Mouse (Mus musculus) CD4-positive naive resting alpha-beta T cell, adult 76 days (primary cell): ENCODE results near the gene Gcfc2. TPM values are rescaled to one million over a fixed set of nuclear protein-coding genes. Genes with fewer than 3 reads are reported as not detected.

ENCODE experiments used
- total RNA-seq: library from RNA; stranded (reverse); gene quantifications from one replicate; pipeline ENCODE4 v1.2.4, GENCODE M21; 2023

Gene Gcfc2
- total RNA-seq, result 20.0 TPM

GRCm38 (mm10) chr6:81923523-81924142 lies at the start of gene Gcfc2:
TSS of gene Gcfc2 (plus strand) at chr6:81923669.

GRCm38 (mm10) chr6:81965296-81966067 lies 42.0 kb downstream of the Gcfc2 start, which contains the start of gene Mrpl19:
TSS of gene Mrpl19 (minus strand) at chr6:81965958.

Other genes starting within 250 kb of the Gcfc2 start
- gene Mrpl19, start 42.3 kb downstream of the Gcfc2 start, total RNA-seq, result 31.3 TPM
- not detected for gene Eva1a, start 117.4 kb downstream of the Gcfc2 start, total RNA-seq